Mouse (Mus musculus) neural tube, embryonic 11.5 days (tissue): ENCODE results near the gene Rnf20. TPM values are rescaled to one million over a fixed set of nuclear protein-coding genes. Genes with fewer than 3 reads are reported as not detected.

Experiments
- ATAC-seq: fragments of 200-750 bp; cut with Nextera tagmentation; 2 replicates; pipeline ENCODE4 v1.8.0; 2017; ENCODE audit warnings: moderate number of reproducible peaks, mild to moderate bottlenecking, moderate TSS enrichment, moderate library complexity; ENCODE audit not compliant: insufficient read depth, low FRiP score, low TSS enrichment
- DNase-seq: peaks from one replicate; pipeline ENCODE4 v3.0.0-alpha.2; 2015; ENCODE audit warnings: low spot score
- H3K27ac ChIP-seq: fragments of 300-500 bp; sonication (generic); 2 replicates; pipeline ENCODE4 v1.5.1; 2014; ENCODE audit warnings: low read depth, mild to moderate bottlenecking, low read length
- H3K27me3 ChIP-seq: fragments of 300-500 bp; sonication (generic); 2 replicates; pipeline ENCODE4 v1.6.1; 2014; ENCODE audit warnings: mild to moderate bottlenecking, low read length, mixed read lengths; ENCODE audit not compliant: control insufficient read depth, insufficient read depth
- H3K36me3 ChIP-seq: fragments of 300-500 bp; sonication (generic); 2 replicates; pipeline ENCODE4 v1.6.1; 2014; ENCODE audit warnings: mild to moderate bottlenecking, low read length, moderate library complexity, mixed read lengths; ENCODE audit not compliant: control insufficient read depth, insufficient read depth
- H3K4me1 ChIP-seq: fragments of 300-500 bp; sonication (generic); 2 replicates; pipeline ENCODE4 v1.6.1; 2014; ENCODE audit warnings: low read length, mixed read lengths; ENCODE audit not compliant: control insufficient read depth, insufficient read depth
- H3K4me2 ChIP-seq: fragments of 300-500 bp; sonication (generic); 2 replicates; pipeline ENCODE4 v1.6.1; 2014; ENCODE audit warnings: low read depth, mild to moderate bottlenecking, moderate library complexity
- H3K4me3 ChIP-seq: fragments of 300-500 bp; sonication (generic); 2 replicates; pipeline ENCODE4 v1.5.1; 2014; ENCODE audit warnings: low read depth, low read length
- H3K9ac ChIP-seq: fragments of 300-500 bp; sonication (generic); 2 replicates; pipeline ENCODE4 v1.6.1; 2014; ENCODE audit warnings: mild to moderate bottlenecking, low read length
- H3K9me3 ChIP-seq: fragments of 300-500 bp; sonication (generic); 2 replicates; pipeline ENCODE4 v1.6.1; 2016; ENCODE audit warnings: low read length; ENCODE audit not compliant: control insufficient read depth
- WGBS: fragments of 180-500 bp; shearing (Covaris S2); extraction: QIAGEN DNeasy Blood & Tissue Kit; methylation state at CpG from one replicate; pipeline ENCODE4 v1.1.7; 2014; 5-methylcytosine and 5-hydroxymethylcytosine counted together
- polyA plus RNA-seq: library from polyadenylated mRNA; unstranded; fragments of >200 nt; fragmentation: Nextera tagmentation; extraction: Ambion mirVana; gene quantifications from 2 replicates; pipeline ENCODE4 v1.2.1, GENCODE M21; 2014

Gene Rnf20
- polyA plus RNA-seq, 1 experiment from 2014 or later: 74.4 TPM

GRCm38 (mm10) chr4:49626973-49627372 is 4.8 kb upstream of the Rnf20 start:
- Histone ChIP-seq H3K4me2 (no peak overlapping the region), H3K4me3 (no peak overlapping the region), H3K36me3 (no peaks in the 10 kb centered on the region), H3K9ac (no peak overlapping the region), H3K4me1 (no peaks in the 10 kb centered on the region), H3K27me3 (no peaks in the 10 kb centered on the region), H3K9me3 (no peaks in the 10 kb centered on the region), H3K27ac (no peak overlapping the region)
- WGBS: 7% methylated on average over 3 of the region's 3 CpGs
- ATAC-seq (no peak), DNase-seq (peak; percentile 64)

GRCm38 (mm10) chr4:49628941-49629340 is 2.9 kb upstream of the Rnf20 start:
- Histone ChIP-seq H3K27ac (no peak overlapping the region), H3K4me3 (no peak overlapping the region), H3K4me1 (no peaks in the 10 kb centered on the region; the same call in 1 of the 2 replicates), H3K9ac (no peak overlapping the region), H3K27me3 (no peaks in the 10 kb centered on the region), H3K9me3 (no peaks in the 10 kb centered on the region), H3K36me3 (no peaks in the 10 kb centered on the region), H3K4me2 (no peak overlapping the region)
- 84% methylated on average over 5 of the region's 5 CpGs for WGBS
- ATAC-seq: no peak
- no peak for DNase-seq

- Histone ChIP-seq H3K27me3 (no peaks in the 10 kb centered on the region), H3K4me3 (peak overlapping the region; percentile 78), H3K9me3 (no peaks in the 10 kb centered on the region), H3K36me3 (no peaks in the 10 kb centered on the region), H3K4me2 (peak overlapping the region; percentile 92), H3K4me1 (no peaks in the 10 kb centered on the region; the same call in 1 of the 2 replicates), H3K9ac (peak overlapping the region; percentile 86), H3K27ac (peak overlapping the region; percentile 76)
- under 1% methylated on average over 30 of the region's 30 CpGs for WGBS
- no peak for ATAC-seq
- DNase-seq: no peak
Observed at GRCm38 (mm10) chr4:49632139-49632481, 304 bp downstream of the Rnf20 start.

GRCm38 (mm10) chr4:49637821-49638220 is 6.0 kb downstream of the Rnf20 start:
- no peak overlapping the region for H3K4me3 ChIP-seq
- H3K36me3 ChIP-seq: peaks cover 2% of the 10 kb centered on the region; the same call in 1 of the 2 replicates
- H3K4me1 ChIP-seq: no peaks in the 10 kb centered on the region; the same call in 1 of the 2 replicates
- no peak overlapping the region for H3K27ac ChIP-seq
- H3K27me3 ChIP-seq: no peaks in the 10 kb centered on the region
- no peak overlapping the region for H3K4me2 ChIP-seq
- 94% methylated on average over 11 of the region's 11 CpGs for WGBS
- H3K9me3 ChIP-seq: no peaks in the 10 kb centered on the region
- ATAC-seq (no peak), DNase-seq (no peak)
- no peak overlapping the region for H3K9ac ChIP-seq

GRCm38 (mm10) chr4:49639913-49640312 is 8.1 kb downstream of the Rnf20 start:
- 83% methylated on average over 2 of the region's 2 CpGs for WGBS
- H3K4me3 ChIP-seq: no peak overlapping the region
- no peak overlapping the region for H3K27ac ChIP-seq
- H3K4me1 ChIP-seq: no peaks in the 10 kb centered on the region
- ATAC-seq (no peak), DNase-seq (no peak)
- no peak overlapping the region for H3K4me2 ChIP-seq
- no peaks in the 10 kb centered on the region for H3K9me3 ChIP-seq
- H3K27me3 ChIP-seq: no peaks in the 10 kb centered on the region
- peaks cover 2% of the 10 kb centered on the region; the same call in 1 of the 2 replicates for H3K36me3 ChIP-seq
- no peak overlapping the region for H3K9ac ChIP-seq

GRCm38 (mm10) chr4:49659421-49659820 is 27.6 kb downstream of the Rnf20 start:
- no peaks in the 10 kb centered on the region for H3K9me3 ChIP-seq
- DNase-seq: no peak
- no peaks in the 10 kb centered on the region for H3K27me3 ChIP-seq
- no peaks in the 10 kb centered on the region for H3K4me1 ChIP-seq
- H3K27ac ChIP-seq: no peak overlapping the region
- peaks cover 5% of the 10 kb centered on the region; the same call in 1 of the 2 replicates for H3K36me3 ChIP-seq
- H3K9ac ChIP-seq: no peak overlapping the region
- no peak for ATAC-seq
- WGBS: 100% methylated on average over 1 of the region's 1 CpGs
- no peak overlapping the region for H3K4me3 ChIP-seq
- no peak overlapping the region for H3K4me2 ChIP-seq

- DNase-seq (no peak), ATAC-seq (no peak)
- Histone ChIP-seq H3K4me2 (no peak overlapping the region), H3K4me1 (no peaks in the 10 kb centered on the region), H3K27me3 (no peaks in the 10 kb centered on the region), H3K9me3 (no peaks in the 10 kb centered on the region), H3K27ac (no peak overlapping the region), H3K4me3 (no peak overlapping the region), H3K9ac (no peak overlapping the region), H3K36me3 (0 out of 2 replicates have a peak, but pooled peaks cover 2% of the 10 kb centered on the region)
- WGBS: 93% methylated on average over 9 of the region's 9 CpGs
Observed at GRCm38 (mm10) chr4:49661664-49662063, 29.9 kb downstream of the Rnf20 start.

GRCm38 (mm10) chr4:49662231-49662630 is 30.4 kb downstream of the Rnf20 start:
- no peak for DNase-seq
- 89% methylated on average over 4 of the region's 4 CpGs for WGBS
- 0 out of 2 replicates have a peak, but pooled peaks cover 2% of the 10 kb centered on the region for H3K36me3 ChIP-seq
- no peaks in the 10 kb centered on the region for H3K9me3 ChIP-seq
- no peaks in the 10 kb centered on the region for H3K4me1 ChIP-seq
- no peak overlapping the region for H3K27ac ChIP-seq
- no peak overlapping the region for H3K4me3 ChIP-seq
- H3K9ac ChIP-seq: no peak overlapping the region
- no peaks in the 10 kb centered on the region for H3K27me3 ChIP-seq
- no peak overlapping the region for H3K4me2 ChIP-seq
- ATAC-seq: no peak

GRCm38 (mm10) chr4:49664850-49665249 is 33.0 kb downstream of the Rnf20 start:
- DNase-seq (no peak), ATAC-seq (no peak)
- Histone ChIP-seq H3K4me3 (no peak overlapping the region), H3K4me2 (no peak overlapping the region), H3K27me3 (no peaks in the 10 kb centered on the region), H3K9me3 (no peaks in the 10 kb centered on the region), H3K36me3 (0 out of 2 replicates have a peak, but pooled peaks cover 2% of the 10 kb centered on the region), H3K4me1 (no peaks in the 10 kb centered on the region), H3K27ac (no peak overlapping the region), H3K9ac (no peak overlapping the region)
- WGBS: 91% methylated on average over 5 of the region's 5 CpGs
